Mouse (Mus musculus) right cerebral cortex, adult 18-20 months (tissue): ENCODE measurements at regions not wholly inside any gene's neighbourhood (a gene's known extent, or its start where the extent isn't known, plus 50 kb on each side); places are given as distances from the start of the nearest gene placed in this dataset.
"Not testable (repeated sequence)": the region's sequence is repeated elsewhere in the genome, so short reads cannot be mapped to it uniquely, and the experiment has no call there.

ENCODE experiments used
- DNase-seq: peaks from one replicate; pipeline ENCODE4 v3.0.0; 2022; ENCODE audit warnings: mixed read lengths

- DNase-seq = no peak
These were observed 76.8 kb upstream of the Smg1 start for GRCm38 (mm10) chr7:118320307-118320706.

GRCm38 (mm10) chr7:118318432-118319135 is 75.1 kb upstream of the Smg1 start:
- no peak for DNase-seq

- DNase-seq = not testable (repeated sequence)
These were observed 71.4 kb upstream of the Smg1 start for GRCm38 (mm10) chr7:118314886-118315285.

- DNase-seq = peak; percentile 33
These were observed 70.8 kb upstream of the Smg1 start for GRCm38 (mm10) chr7:118314228-118314658.

- DNase-seq = peak; percentile 46
These were observed 70.3 kb upstream of the Smg1 start for GRCm38 (mm10) chr7:118313818-118314217.

- DNase-seq = no peak
These were observed 66.3 kb upstream of the Smg1 start for GRCm38 (mm10) chr7:118309733-118310132.

GRCm38 (mm10) chr7:118308882-118309281 is 65.4 kb upstream of the Smg1 start:
- no peak for DNase-seq

GRCm38 (mm10) chr7:118304812-118305211 is 61.3 kb upstream of the Smg1 start:
- DNase-seq = peak; percentile 67

GRCm38 (mm10) chr7:118304338-118304737 is 60.9 kb upstream of the Smg1 start:
- DNase-seq = no peak

- DNase-seq = no peak
These were observed 60.5 kb upstream of the Smg1 start for GRCm38 (mm10) chr7:118303921-118304320.

- DNase-seq = peak; percentile 45
These were observed 57.3 kb upstream of the Smg1 start for GRCm38 (mm10) chr7:118300678-118301342.

GRCm38 (mm10) chr7:118297613-118298012 is 54.1 kb upstream of the Smg1 start:
- peak; percentile 78 for DNase-seq

- no peak for DNase-seq
These were observed 53.5 kb upstream of the Smg1 start for GRCm38 (mm10) chr7:118296856-118297518.

GRCm38 (mm10) chr7:118295855-118296254 is 52.4 kb upstream of the Smg1 start:
- DNase-seq = no peak

GRCm38 (mm10) chr7:118295275-118295674 is 51.8 kb upstream of the Smg1 start:
- no peak for DNase-seq

GRCm38 (mm10) chr7:118294637-118295036 is 51.2 kb upstream of the Smg1 start:
- DNase-seq = no peak
